Mouse (Mus musculus) G1E (cell line): ENCODE data around the gene Nat8f5.
"Not testable (repeated sequence)": the region's sequence is repeated elsewhere in the genome, so short reads cannot be mapped to it uniquely, and the experiment has no call there.

ENCODE experiments used
- CTCF ChIP-seq: IDR thresholded peaks from 2 replicates; pipeline ENCODE4 v1.5.1; 2012; ENCODE audit warnings: low read depth, low read length, inconsistent platforms, mixed read lengths
- GATA1 ChIP-seq: IDR thresholded peaks from 2 replicates; pipeline ENCODE4 v1.6.1; 2012; ENCODE audit warnings: borderline replicate concordance, low read length, inconsistent platforms, mixed read lengths
- TAL1 ChIP-seq: conservative IDR thresholded peaks from 2 replicates; pipeline ENCODE4 v1.6.1; 2012; ENCODE audit warnings: low read depth, low read length, inconsistent platforms, mixed read lengths

DNA sequence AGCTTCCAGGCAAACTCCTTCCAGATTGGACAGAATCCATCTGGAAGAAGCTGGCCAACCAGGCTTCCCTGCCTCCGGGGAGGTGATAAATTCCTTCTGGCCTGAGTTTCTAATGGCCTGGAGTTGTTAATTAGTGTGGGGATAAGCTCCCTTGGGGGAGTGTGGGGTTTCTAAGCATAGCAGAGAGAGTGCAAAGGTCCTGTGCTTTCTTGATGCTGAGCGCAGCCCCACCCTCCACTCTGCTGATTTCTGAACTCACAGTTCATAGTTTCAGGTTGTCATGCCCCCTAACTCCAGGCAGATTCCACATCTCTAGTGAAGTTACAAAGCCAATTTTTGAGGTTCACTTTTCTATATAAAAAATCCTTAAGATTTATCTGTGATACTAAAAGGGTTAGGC, 14.3 kb upstream of the Nat8f5 start:
- TF ChIP-seq CTCF, GATA1, TAL1: not testable (repeated sequence)
